Comparison of ENCODE assay signal across 18 mouse cellular contexts in genomic region chr11:121039302-121039701, GRCm38 (mm10). TPM values are rescaled to one million over a fixed set of nuclear protein-coding genes. Genes with fewer than 3 reads are reported as not detected.
DNase-seq lines count a peak whose midpoint lies in the region; ATAC-seq and TF ChIP-seq lines count a peak whose summit lies in the region.
"Had no signal": no experiment of that assay in that cellular context is flagged by ENCODE, and none has a peak within 500 bp of the region (broad histone marks: within the 10 kb centered on the region; RNA-seq: fewer than 3 reads in every experiment).

TSS of gene Cd7 (minus strand) at chr11:121039418.

- no peak for ATAC-seq in stomach, postnatal 0 days (ENCODE audit: low FRiP score, low TSS enrichment)
- ATAC-seq: forebrain, embryonic 13.5 days; midbrain, embryonic 15.5 days had no signal

- no peak within 1 kb of the TSS for H3K4me2 ChIP-seq in stomach, postnatal 0 days (replicated peaks; ENCODE audit: low read depth)
- H3K4me2 ChIP-seq: embryonic facial prominence, embryonic 15.5 days; forebrain, embryonic 13.5 days; midbrain, embryonic 15.5 days; neural tube, embryonic 13.5 days had no signal

- TF ChIP-seq EP300 in stomach, postnatal 0 days (optimal IDR thresholded peaks at IDR 0.05) = no peak

- H3K9me3 ChIP-seq in stomach, postnatal 0 days (ENCODE audit: control insufficient read depth, low read length) = no peaks in the 10 kb centered on the region
- H3K9me3 ChIP-seq: embryonic facial prominence, embryonic 15.5 days; forebrain, embryonic 13.5 days; midbrain, embryonic 15.5 days; neural tube, embryonic 13.5 days had no signal

- peak within 1 kb of the TSS; percentile 50; the same call in 1 of the 2 replicates for H3K27ac ChIP-seq in small intestine, adult 2 months (ENCODE audit: insufficient read depth, low read depth, low read length)
- H3K27ac ChIP-seq in stomach, postnatal 0 days (replicated peaks) = no peak within 1 kb of the TSS
- H3K27ac ChIP-seq: embryonic facial prominence, embryonic 15.5 days; forebrain, embryonic 13.5 days; gastrocnemius, adult 2 months; liver, embryonic 14.5 days; midbrain, embryonic 15.5 days; neural tube, embryonic 13.5 days had no signal

- no peak for TF ChIP-seq CTCF in small intestine, adult 2 months (IDR thresholded peaks at IDR 0.05; ENCODE audit: extremely low read depth, insufficient read length, insufficient replicate concordance, low read depth, low read length)
- no peak for TF ChIP-seq CTCF in stomach, postnatal 0 days (IDR thresholded peaks at IDR 0.05; ENCODE audit: low read depth)

- peak; percentile 80 for DNase-seq in CD4-positive helper T cell, adult 2 months (ENCODE audit: low read depth, low spot score)
- DNase-seq in CD8-positive naive resting alpha-beta T cell, adult 2 months (ENCODE audit: low read depth in 2 of 2, low spot score in 2 of 2) = peak; percentile 49 to 58
- DNase-seq in induced T-regulatory cell, adult 2 months (ENCODE audit: low read depth) = peak; percentile 82
- no peak for DNase-seq in stomach, postnatal 0 days (ENCODE audit: low spot score)
- DNase-seq in urinary bladder, adult 2 months (ENCODE audit: low spot score) = no peak
- DNase-seq in layer of hippocampus, postnatal 25 days (ENCODE audit: extremely low spot score in 1 of 2, low spot score in 1 of 2) = no peak
- DNase-seq: cerebellum, adult 18-20 months; gastrocnemius, adult 2 months; heart, postnatal 36 days; lung, postnatal 14 days; retina, postnatal 1 day had no signal

- no peaks in the 10 kb centered on the region for H3K4me1 ChIP-seq in small intestine, adult 2 months (ENCODE audit: control insufficient read depth, insufficient read depth, insufficient read length, low read length)
- no peaks in the 10 kb centered on the region for H3K4me1 ChIP-seq in stomach, postnatal 0 days (replicated peaks; ENCODE audit: control insufficient read depth, insufficient read depth)
- H3K4me1 ChIP-seq: embryonic facial prominence, embryonic 15.5 days; forebrain, embryonic 13.5 days; midbrain, embryonic 15.5 days; neural tube, embryonic 13.5 days had no signal

- H3K4me3 ChIP-seq in small intestine, adult 2 months (ENCODE audit: low read depth, low read length) = peak within 1 kb of the TSS; percentile 46
- no peak within 1 kb of the TSS for H3K4me3 ChIP-seq in stomach, postnatal 0 days (ENCODE audit: low read depth, low read length)
- H3K4me3 ChIP-seq: embryonic facial prominence, embryonic 15.5 days; forebrain, embryonic 13.5 days; gastrocnemius, adult 2 months; midbrain, embryonic 15.5 days; neural tube, embryonic 13.5 days had no signal

- H3K9ac ChIP-seq in stomach, postnatal 0 days (ENCODE audit: low read length) = no peak within 1 kb of the TSS
- H3K9ac ChIP-seq: embryonic facial prominence, embryonic 15.5 days; forebrain, embryonic 13.5 days; liver, embryonic 14.5 days; midbrain, embryonic 15.5 days; neural tube, embryonic 13.5 days had no signal

- no peak for TF ChIP-seq POLR2A in small intestine, adult 2 months (IDR thresholded peaks at IDR 0.05; ENCODE audit: low read depth, low read length)

- H3K27me3 ChIP-seq in small intestine, adult 2 months (ENCODE audit: control insufficient read depth, insufficient read depth, low read length) = no peaks in the 10 kb centered on the region
- H3K27me3 ChIP-seq in stomach, postnatal 0 days (ENCODE audit: control insufficient read depth, insufficient read depth, low read length) = no peaks in the 10 kb centered on the region
- H3K27me3 ChIP-seq: midbrain, embryonic 15.5 days; neural tube, embryonic 13.5 days had no signal

- 46% methylated on average over 5 of the region's 5 CpGs for WGBS in small intestine, adult 2 months
- 62% methylated on average over 5 of the region's 5 CpGs for whole genome bisulfite sequencing in stomach, postnatal 0 days

- H3K36me3 ChIP-seq in small intestine, adult 2 months (ENCODE audit: control insufficient read depth, insufficient read depth, low read length) = no peaks in the 10 kb centered on the region
- H3K36me3 ChIP-seq in stomach, postnatal 0 days (ENCODE audit: control insufficient read depth, insufficient read depth, low read length) = no peaks in the 10 kb centered on the region
- H3K36me3 ChIP-seq: embryonic facial prominence, embryonic 15.5 days; midbrain, embryonic 15.5 days; neural tube, embryonic 13.5 days had no signal

RNA-seq across cellular contexts. Expression of gene Cd7, which starts in this region (rescaled TPM):
- 41.0 and 57.7 TPM in 2 replicates for polyA plus RNA-seq in small intestine, adult 2 months (2012; rRNA removed)
- polyA plus RNA-seq in stomach, postnatal 0 days (2015; fragmentation: Nextera tagmentation; extraction: Ambion mirVana) = 0.31 and 0.51 TPM in 2 replicates
- polyA plus RNA-seq in urinary bladder, adult 2 months (2012; rRNA removed) = 1.1 and 1.6 TPM in 2 replicates
- not detected for total RNA-seq in layer of hippocampus, postnatal 25 days (2021)
- total RNA-seq: gastrocnemius, adult 2 months had no signal
- polyA plus RNA-seq: forebrain, embryonic 13.5 days; limb, embryonic 11.5 days; midbrain, embryonic 15.5 days had no signal

Comparison
In these comparisons a context has a peak if more than half of its experiments do, and no peak if none do; other contexts are left out.
1. RNA of gene Cd7 (polyA plus RNA-seq): 41.0 to 57.7 TPM in small intestine, adult 2 months; 1.1 to 1.6 TPM in urinary bladder, adult 2 months and 0.31 to 0.51 TPM in stomach, postnatal 0 days; every median in the first group is over 10 times any median in the second.
2. DNase-seq: peak in CD4-positive helper T cell, adult 2 months (single experiment), CD8-positive naive resting alpha-beta T cell, adult 2 months (2 of 2) and induced T-regulatory cell, adult 2 months (single experiment); none in stomach, postnatal 0 days (single experiment), urinary bladder, adult 2 months (single experiment) and layer of hippocampus, postnatal 25 days (0 of 2).